Mouse (Mus musculus) layer of hippocampus, adult 11-12 months (tissue): ENCODE measurements around the gene Tcte2.

Experiments used
- DNase-seq: peaks from one replicate; pipeline ENCODE4 v3.0.0; 2022; ENCODE audit warnings: low spot score

Gene Tcte2

DNA sequence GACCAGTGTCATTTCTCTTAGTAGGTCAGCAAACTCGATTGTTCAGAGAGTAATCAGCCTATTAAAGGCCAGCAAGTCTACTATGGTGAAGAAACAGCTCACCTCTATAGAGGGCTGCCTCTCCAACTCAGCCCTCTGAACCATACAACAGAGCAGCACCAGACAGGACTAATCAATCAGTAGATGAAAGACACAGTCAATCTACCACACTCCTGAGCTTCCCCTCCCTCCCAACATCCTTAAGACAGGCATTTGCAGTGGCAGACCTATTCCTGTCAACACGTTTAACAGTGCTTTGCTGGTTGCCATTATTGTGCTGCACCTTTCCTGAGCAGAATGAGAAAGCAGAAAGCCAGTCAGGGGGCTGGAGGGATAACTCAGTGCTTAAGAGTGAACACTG is 16.3 kb downstream of the Tcte2 start:
- DNase-seq, result no peak

- DNase-seq, result no peak
Measured at GRCm38 (mm10) chr17:13744824-13745223, 16.8 kb downstream of the Tcte2 start.

GRCm38 (mm10) chr17:13744219-13744618 is 17.4 kb downstream of the Tcte2 start:
- no peak for DNase-seq

- DNase-seq, result no peak
Measured at GRCm38 (mm10) chr17:13743709-13744079, 17.9 kb downstream of the Tcte2 start.

- DNase-seq, result no peak
Measured at GRCm38 (mm10) chr17:13742941-13743708, 18.5 kb downstream of the Tcte2 start.

DNA sequence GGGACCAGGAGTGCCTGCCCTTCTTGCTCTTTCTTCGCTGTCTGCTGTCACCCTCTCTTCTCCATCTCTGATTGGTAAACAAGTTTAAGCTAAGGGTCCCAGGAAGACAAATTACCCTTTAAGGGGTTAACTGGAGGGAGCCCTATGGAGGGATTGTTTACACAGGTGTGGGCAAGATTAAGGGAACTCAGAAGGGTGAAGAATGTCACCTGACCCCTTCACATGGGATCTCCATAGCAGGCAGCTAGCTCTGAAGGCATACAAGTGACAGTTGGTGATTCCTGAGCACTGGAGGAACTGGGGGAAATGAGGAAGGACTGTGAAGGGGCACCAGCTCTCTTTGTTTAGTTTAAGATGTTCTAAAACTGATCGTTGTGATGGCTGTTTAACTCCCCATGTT is 19.3 kb downstream of the Tcte2 start:
- no peak for DNase-seq

- DNase-seq, result no peak
Measured at GRCm38 (mm10) chr17:13741611-13742010, 20.0 kb downstream of the Tcte2 start.

DNA sequence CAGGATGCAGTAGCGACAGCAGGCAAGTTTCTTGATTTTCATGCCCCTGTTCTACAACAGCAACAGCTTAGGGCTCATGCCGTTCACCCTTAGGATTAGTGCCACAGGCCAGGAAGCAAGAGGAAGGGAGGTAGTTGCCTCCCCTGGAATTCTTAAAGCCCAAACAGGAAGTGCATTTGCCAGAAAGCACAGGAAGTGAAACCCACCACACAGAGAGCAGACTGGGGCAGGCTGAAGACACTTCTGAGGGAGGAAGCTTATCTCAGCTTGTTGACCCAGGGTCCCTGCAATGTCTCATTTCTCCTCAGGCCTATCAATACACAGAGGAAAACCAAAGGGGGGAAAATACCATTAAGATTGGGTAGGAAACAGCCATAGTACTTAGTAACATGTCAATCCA is 20.8 kb downstream of the Tcte2 start:
- DNase-seq, result no peak

GRCm38 (mm10) chr17:13739981-13740380 is 21.6 kb downstream of the Tcte2 start:
- no peak for DNase-seq

- no peak for DNase-seq
Measured at GRCm38 (mm10) chr17:13738916-13739315, 22.7 kb downstream of the Tcte2 start.

- DNase-seq, result no peak
Measured at GRCm38 (mm10) chr17:13738121-13738776, 23.4 kb downstream of the Tcte2 start.

DNA sequence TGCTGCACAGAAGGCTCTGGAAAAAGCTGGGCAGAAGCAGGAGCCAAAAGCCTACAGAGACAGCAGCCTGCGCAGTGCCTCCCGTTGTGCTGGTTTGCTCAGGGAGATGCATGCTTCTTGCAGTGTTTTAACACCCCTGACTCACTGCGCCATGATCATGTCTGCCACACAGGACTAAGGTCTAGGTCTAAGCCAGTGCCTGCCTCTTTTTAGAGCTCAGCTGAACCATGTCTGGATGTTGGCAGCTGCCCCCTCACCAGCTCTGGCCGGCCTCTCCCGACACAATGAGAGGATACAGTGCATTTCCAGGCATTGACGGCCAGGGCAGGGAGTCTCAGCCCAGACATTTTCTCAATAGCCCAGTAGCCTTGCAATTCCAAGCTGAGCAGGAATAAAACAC is 24.3 kb downstream of the Tcte2 start:
- no peak for DNase-seq

- no peak for DNase-seq
Measured at GRCm38 (mm10) chr17:13735803-13736282, 25.8 kb downstream of the Tcte2 start.

DNA sequence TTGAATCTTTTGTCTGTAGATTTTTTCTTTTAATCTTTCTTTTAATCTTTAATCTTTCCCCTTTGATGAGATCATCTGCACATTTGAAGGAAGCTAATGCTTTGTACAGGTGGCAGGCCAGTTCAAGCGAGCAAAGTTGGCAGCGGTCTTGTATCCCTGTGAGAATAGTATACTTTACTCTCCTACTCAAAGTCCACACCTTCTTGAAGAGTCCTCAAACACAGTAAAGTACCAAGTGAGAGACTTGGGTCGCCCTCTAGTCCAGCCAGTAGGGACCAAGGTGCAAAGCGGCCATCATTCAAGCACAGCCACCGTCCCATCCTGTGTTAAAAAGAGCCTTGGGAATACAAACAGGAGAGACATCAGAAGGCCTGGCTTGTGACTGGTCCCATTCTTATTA is 26.6 kb downstream of the Tcte2 start:
- no peak for DNase-seq

DNA sequence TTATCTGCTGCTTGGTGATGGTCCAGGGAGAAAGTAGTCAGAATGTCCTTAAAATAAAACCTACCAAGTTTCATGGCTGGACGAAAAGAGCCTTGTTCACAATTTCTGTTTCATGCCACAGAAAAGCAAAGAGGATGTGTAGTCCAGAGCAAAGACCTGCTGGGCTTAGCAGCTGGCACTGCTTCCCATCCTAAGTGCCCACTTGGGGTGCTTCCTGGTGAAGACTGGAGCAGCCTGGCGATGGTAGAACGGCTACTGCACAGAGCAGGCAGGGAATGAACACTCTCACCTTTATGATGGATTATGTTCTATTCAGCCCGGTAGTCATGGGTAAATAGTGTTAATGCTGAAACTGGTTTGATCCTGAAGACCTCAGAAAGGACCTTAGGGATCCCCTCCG is 27.7 kb downstream of the Tcte2 start:
- DNase-seq, result no peak

DNA sequence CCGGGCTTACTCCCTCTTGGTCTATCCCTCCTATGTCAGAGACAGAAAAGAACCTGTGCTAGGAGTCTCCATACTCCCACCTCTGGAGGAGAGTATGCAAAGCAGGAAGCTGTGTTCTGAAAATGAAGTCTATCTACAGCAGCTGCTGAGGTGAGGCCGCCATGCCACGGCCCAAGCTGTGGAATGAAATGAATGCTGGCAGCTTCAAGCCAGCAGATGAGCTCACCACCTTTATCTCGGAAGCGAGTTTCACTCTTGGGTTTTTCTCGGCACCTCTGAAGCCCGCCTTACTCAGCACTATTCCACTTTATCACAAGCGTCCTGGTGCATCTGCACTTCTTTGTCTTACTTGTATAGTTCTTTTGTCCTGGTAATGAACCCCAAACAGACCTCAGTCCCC is 28.9 kb downstream of the Tcte2 start:
- DNase-seq, result no peak

GRCm38 (mm10) chr17:13731727-13732112 is 29.9 kb downstream of the Tcte2 start:
- no peak for DNase-seq

DNA sequence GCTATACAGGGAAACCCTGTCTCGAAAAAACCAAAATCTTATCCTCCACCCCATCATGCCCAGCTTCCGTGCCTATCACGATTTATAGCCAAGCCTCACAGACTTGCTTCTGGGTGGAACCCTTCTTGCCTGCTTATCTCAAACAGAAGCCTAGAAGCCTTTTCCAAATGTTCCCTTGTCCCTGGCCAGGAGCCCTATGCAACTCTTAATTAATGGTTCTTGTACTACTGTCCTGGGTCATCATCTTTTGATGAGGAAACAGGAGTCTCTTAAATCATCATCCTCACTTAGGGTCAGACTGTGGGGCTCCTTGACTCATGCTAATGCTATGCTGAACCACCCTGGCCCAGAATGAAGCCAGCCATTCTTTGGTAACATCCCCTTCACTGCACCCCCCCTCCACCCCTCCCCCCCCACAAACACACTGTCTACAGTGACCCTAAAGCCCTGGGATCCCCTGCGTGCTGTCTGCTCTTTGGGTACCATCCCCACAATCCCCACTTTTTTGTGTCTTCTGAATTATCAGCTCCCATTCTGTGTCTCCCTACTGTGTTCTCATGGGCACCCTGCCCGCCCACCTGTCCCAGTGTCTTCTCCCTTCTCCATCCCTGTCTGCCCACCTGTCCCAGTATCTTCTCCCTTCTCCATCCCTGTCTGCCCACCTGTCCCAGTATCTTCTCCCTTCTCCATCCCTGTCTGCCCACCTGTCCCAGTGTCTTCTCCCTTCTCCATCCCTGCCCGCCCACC is 30.5 kb downstream of the Tcte2 start:
- no peak for DNase-seq

GRCm38 (mm10) chr17:13726832-13727355 is 34.7 kb downstream of the Tcte2 start:
- DNase-seq, result no peak

DNA sequence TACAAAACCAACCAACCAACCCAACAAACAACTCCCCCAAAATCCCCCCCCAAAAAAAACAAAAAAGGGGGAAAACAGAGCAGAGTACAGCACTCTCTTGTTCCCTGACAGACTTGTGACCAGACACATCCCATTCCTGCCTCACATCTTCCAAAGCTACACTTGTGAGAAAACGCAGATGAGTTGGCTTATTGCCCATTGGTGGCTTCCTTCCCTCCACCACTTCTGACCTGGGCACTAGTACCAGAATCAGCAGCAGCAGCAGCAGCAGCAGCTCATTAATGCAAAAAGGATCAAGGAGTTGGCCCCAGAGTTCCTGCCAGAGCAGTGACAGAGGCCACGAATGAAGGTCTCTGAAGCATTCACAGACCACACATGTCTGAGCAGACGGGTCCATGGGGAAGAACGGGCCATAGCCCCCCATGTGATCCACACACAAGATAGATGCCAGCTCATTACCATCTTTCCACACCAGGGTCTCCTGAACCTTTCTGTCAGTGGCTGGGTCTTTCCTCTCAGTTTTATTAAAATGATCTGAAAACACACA is 36.5 kb downstream of the Tcte2 start:
- no peak for DNase-seq

DNA sequence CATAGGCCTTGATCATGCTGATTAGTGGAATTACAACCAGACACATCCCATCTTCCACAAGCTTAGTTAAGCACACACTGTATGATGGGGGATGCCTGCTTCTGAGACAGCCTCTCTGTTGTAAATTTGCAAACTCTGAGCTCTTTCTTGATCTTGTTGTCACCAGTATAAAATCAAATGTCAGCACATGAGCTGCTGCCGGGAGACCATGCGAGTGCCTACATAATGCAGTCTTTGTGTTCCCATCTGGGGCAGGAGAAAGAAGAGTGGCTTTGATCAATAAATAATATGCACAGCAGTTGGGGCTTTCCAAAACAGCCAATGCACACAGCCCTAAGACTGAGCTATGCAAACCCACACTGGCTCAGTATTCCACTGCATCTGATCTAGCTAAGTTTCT is 39.2 kb downstream of the Tcte2 start:
- DNase-seq, result peak; percentile 31

DNA sequence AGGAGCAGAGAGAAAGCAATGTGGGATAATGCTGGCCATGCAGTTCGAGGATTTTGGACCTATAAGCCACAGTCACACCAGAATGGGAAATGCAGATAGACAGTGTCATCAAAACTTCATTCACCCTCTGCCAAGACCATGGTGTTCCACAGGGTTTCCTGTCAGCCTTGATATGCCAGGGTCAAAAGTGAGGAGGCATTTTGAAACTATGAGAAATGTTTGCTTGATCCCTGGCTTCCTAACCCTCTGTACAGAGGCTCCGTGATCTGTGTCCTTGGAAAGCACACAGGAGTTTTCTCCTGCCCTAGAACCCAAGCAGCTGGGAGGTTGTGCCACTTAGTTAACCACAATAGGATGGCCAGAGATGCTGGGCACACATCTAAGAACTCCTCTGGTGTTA is 40.3 kb downstream of the Tcte2 start:
- no peak for DNase-seq

GRCm38 (mm10) chr17:13720187-13720586 is 41.4 kb downstream of the Tcte2 start:
- DNase-seq, result no peak
